Mouse (Mus musculus) liver, adult 2 months (tissue): ENCODE measurements around the gene Suclg1. TPM values are rescaled to one million over a fixed set of nuclear protein-coding genes. Genes with fewer than 3 reads are reported as not detected.

Experiments used
- DNase-seq: peaks from one replicate; pipeline ENCODE4 v3.0.0-alpha.2; 2011; ENCODE audit warnings: low read depth, low spot score; ENCODE audit errors: extremely low read depth
- H3K27ac ChIP-seq: fragments of 200-500 bp; replicated peaks from 2 replicates; pipeline ENCODE4 v1.5.1; 2012; ENCODE audit warnings: low read depth, mild to moderate bottlenecking, control low read depth, inconsistent platforms, low read length; ENCODE audit not compliant: insufficient read depth
- H3K27me3 ChIP-seq: fragments of 200-500 bp; 2 replicates; pipeline ENCODE4 v1.6.1; 2012; ENCODE audit warnings: mild to moderate bottlenecking, moderate library complexity, low read length, inconsistent platforms; ENCODE audit not compliant: control insufficient read depth, insufficient read depth
- H3K36me3 ChIP-seq: fragments of 200-500 bp; 2 replicates; pipeline ENCODE4 v1.6.1; 2012; ENCODE audit warnings: low read length, inconsistent platforms; ENCODE audit not compliant: control insufficient read depth, insufficient read depth
- H3K4me1 ChIP-seq: fragments of 200-500 bp; 2 replicates; pipeline ENCODE4 v1.6.1; 2011; ENCODE audit warnings: low read length; ENCODE audit not compliant: control insufficient read depth, insufficient read depth
- H3K4me3 ChIP-seq: fragments of 200-500 bp; 2 replicates; pipeline ENCODE4 v1.5.1; 2011; ENCODE audit warnings: low read depth, mild to moderate bottlenecking, control low read depth, low read length, moderate library complexity; ENCODE audit not compliant: insufficient read depth
- H3K79me2 ChIP-seq: fragments of 200-500 bp; 2 replicates; pipeline ENCODE4 v1.6.1; 2012; ENCODE audit warnings: inconsistent platforms, mild to moderate bottlenecking, low read length, moderate library complexity; ENCODE audit not compliant: control insufficient read depth, insufficient read depth
- H3K9ac ChIP-seq: fragments of 200-500 bp; 2 replicates; pipeline ENCODE4 v1.6.1; 2012; ENCODE audit warnings: low read depth, mild to moderate bottlenecking, control low read depth, inconsistent platforms, low read length
- CTCF ChIP-seq: fragments of 200-500 bp; IDR thresholded peaks from 2 replicates; pipeline ENCODE4 v1.5.1; 2011; ENCODE audit warnings: low read depth, low read length, control low read depth
- POLR2A ChIP-seq: fragments of 200-500 bp; IDR thresholded peaks from 2 replicates; pipeline ENCODE4 v1.6.1; 2011; ENCODE audit warnings: low read length, control low read depth; ENCODE audit not compliant: insufficient read depth; ENCODE audit errors: extremely low read depth
- WGBS: fragments of 180-500 bp; shearing (Covaris S2); methylation state at CpG from one replicate; pipeline ENCODE4 v1.1.7; 2018; 5-methylcytosine and 5-hydroxymethylcytosine counted together
- polyA plus RNA-seq: library from polyadenylated mRNA; depleted of rRNA; stranded (reverse); fragments of >200 nt; gene quantifications from 2 replicates; pipeline ENCODE4 v1.2.3, GENCODE M21; 2012
- total RNA-seq: library from RNA; depleted of rRNA; stranded (reverse); fragments of >200 nt; gene quantifications from 2 replicates; pipeline ENCODE4 v1.2.3, GENCODE M21; 2014

The Suclg1 gene
- total and polyA plus RNA-seq, 2 experiments: 140 to 186 TPM

- Histone ChIP-seq H3K79me2 (no peaks in the 10 kb centered on the region), H3K36me3 (peaks cover 12% of the 10 kb centered on the region), H3K4me1 (peaks cover 14% of the 10 kb centered on the region), H3K4me3 (no peak overlapping the region), H3K27ac (no peak overlapping the region), H3K9ac (no peak overlapping the region), H3K27me3 (no peaks in the 10 kb centered on the region)
- 58% methylated on average over 9 of the region's 9 CpGs for WGBS
- DNase-seq: peak; percentile 61
- TF ChIP-seq POLR2A (no peak), CTCF (no peak)
Observed at GRCm38 (mm10) chr6:73280546-73281115, 32.4 kb downstream of the Suclg1 start.

- TF ChIP-seq POLR2A (no peak), CTCF (no peak)
- Histone ChIP-seq H3K4me1 (no peaks in the 10 kb centered on the region), H3K4me3 (no peak overlapping the region), H3K27ac (no peak overlapping the region), H3K27me3 (no peaks in the 10 kb centered on the region), H3K79me2 (no peaks in the 10 kb centered on the region), H3K9ac (no peak overlapping the region), H3K36me3 (no peaks in the 10 kb centered on the region)
- 96% methylated on average over 2 of the region's 2 CpGs for WGBS
- DNase-seq: no peak
Observed at GRCm38 (mm10) chr6:73286326-73286725, 38.1 kb downstream of the Suclg1 start.

GRCm38 (mm10) chr6:73306837-73307236, 58.7 kb downstream of the Suclg1 start:
- Histone ChIP-seq H3K27ac (no peak overlapping the region), H3K4me1 (no peaks in the 10 kb centered on the region), H3K36me3 (no peaks in the 10 kb centered on the region), H3K9ac (no peak overlapping the region), H3K4me3 (no peak overlapping the region), H3K79me2 (no peaks in the 10 kb centered on the region), H3K27me3 (no peaks in the 10 kb centered on the region)
- TF ChIP-seq POLR2A: no peak
- no peak for TF ChIP-seq CTCF
- DNase-seq: no peak
- WGBS: 66% methylated on average over 6 of the region's 6 CpGs

- DNase-seq: no peak
- Histone ChIP-seq H3K36me3 (no peaks in the 10 kb centered on the region), H3K9ac (no peak overlapping the region), H3K27ac (no peak overlapping the region), H3K4me3 (no peak overlapping the region), H3K4me1 (no peaks in the 10 kb centered on the region), H3K79me2 (no peaks in the 10 kb centered on the region), H3K27me3 (no peaks in the 10 kb centered on the region)
- TF ChIP-seq CTCF (no peak), POLR2A (no peak)
- WGBS: 80% methylated on average over 10 of the region's 10 CpGs
Observed at GRCm38 (mm10) chr6:73308685-73309520, 60.7 kb downstream of the Suclg1 start.

GRCm38 (mm10) chr6:73311335-73311734, 63.2 kb downstream of the Suclg1 start:
- TF ChIP-seq CTCF (no peak), POLR2A (no peak)
- Histone ChIP-seq H3K36me3 (no peaks in the 10 kb centered on the region), H3K27ac (no peak overlapping the region), H3K4me1 (no peaks in the 10 kb centered on the region; the same call in 1 of the 2 replicates), H3K79me2 (no peaks in the 10 kb centered on the region), H3K4me3 (no peak overlapping the region), H3K27me3 (no peaks in the 10 kb centered on the region), H3K9ac (no peak overlapping the region)
- 70% methylated on average over 6 of the region's 6 CpGs for WGBS
- no peak for DNase-seq

- Histone ChIP-seq H3K27ac (no peak overlapping the region), H3K4me3 (no peak overlapping the region), H3K36me3 (no peaks in the 10 kb centered on the region), H3K4me1 (no peaks in the 10 kb centered on the region; the same call in 1 of the 2 replicates), H3K9ac (no peak overlapping the region), H3K27me3 (no peaks in the 10 kb centered on the region), H3K79me2 (no peaks in the 10 kb centered on the region)
- no peak for DNase-seq
- TF ChIP-seq POLR2A: no peak
- no peak for TF ChIP-seq CTCF
- WGBS: 90% methylated on average over 7 of the region's 7 CpGs
Observed at GRCm38 (mm10) chr6:73311786-73312185, 63.6 kb downstream of the Suclg1 start.
